Mouse (Mus musculus) CH12.LX (cell line): ENCODE measurements around the gene Hunk. TPM values are rescaled to one million over a fixed set of nuclear protein-coding genes. Genes with fewer than 3 reads are reported as not detected.

ENCODE experiments used
- DNase-seq: peaks from one replicate; pipeline ENCODE4 v3.0.0-alpha.2; 2013; ENCODE audit errors: extremely low read depth
- H3K27ac ChIP-seq: 2 replicates; pipeline ENCODE4 v1.5.1; 2012; ENCODE audit warnings: low read depth, mild to moderate bottlenecking, control low read depth, moderate library complexity; ENCODE audit not compliant: insufficient read depth
- H3K27me3 ChIP-seq: replicated peaks from 2 replicates; pipeline ENCODE3; 2012; ENCODE audit warnings: inconsistent platforms
- H3K36me3 ChIP-seq, 2 experiments: replicated peaks in 1 of 2; 2 replicates each; pipeline versions ENCODE3 to v1.6.1; 2012; ENCODE audit warnings: inconsistent platforms in 1 of 2, low read length in 1 of 2, mild to moderate bottlenecking in 1 of 2, mixed read lengths in 1 of 2, moderate library complexity in 1 of 2; ENCODE audit not compliant: control insufficient read depth in 1 of 2, insufficient read depth in 1 of 2
- H3K4me1 ChIP-seq, 2 experiments: 2 replicates each; pipeline ENCODE4 v1.6.1; 2012; ENCODE audit warnings: inconsistent platforms in 1 of 2, moderate library complexity in 1 of 2; ENCODE audit not compliant: insufficient read depth in 2 of 2, control insufficient read depth in 1 of 2
- H3K4me2 ChIP-seq: 2 replicates; pipeline ENCODE4 v1.6.1; 2012; ENCODE audit warnings: low read depth, mild to moderate bottlenecking, control low read depth; ENCODE audit not compliant: poor library complexity, insufficient read depth, severe bottlenecking
- H3K4me3 ChIP-seq, 3 experiments: fragments of 150-350 bp in 1 of 3; sonication (generic) in 1 of 3; replicated peaks in 1 of 3; 2 replicates each; pipeline versions ENCODE3 to v1.5.1; 2011 to 2012; ENCODE audit warnings: low read depth in 2 of 3, low read length in 2 of 3, mild to moderate bottlenecking in 2 of 3, moderate library complexity in 2 of 3, control low read depth in 1 of 3, improper control_type of control experiment in 1 of 3, inconsistent platforms in 1 of 3, mixed read lengths in 1 of 3; ENCODE audit not compliant: poor library complexity in 1 of 3
- H3K79me2 ChIP-seq: replicated peaks from 2 replicates; pipeline ENCODE4 v1.6.1; 2012; ENCODE audit warnings: mild to moderate bottlenecking, moderate library complexity; ENCODE audit not compliant: control insufficient read depth, poor library complexity, insufficient read depth, severe bottlenecking; ENCODE audit errors: extremely low read depth
- H3K9ac ChIP-seq: 2 replicates; pipeline ENCODE4 v1.6.1; 2012; ENCODE audit warnings: low read depth, mild to moderate bottlenecking, control low read depth, moderate library complexity; ENCODE audit not compliant: insufficient read depth
- H3K9me3 ChIP-seq: replicated peaks from 2 replicates; pipeline ENCODE3; 2012; ENCODE audit warnings: low read length, inconsistent platforms, mixed read lengths
- BHLHE40 ChIP-seq: IDR thresholded peaks from 2 replicates; pipeline ENCODE4 v1.6.1; 2011; ENCODE audit warnings: mild to moderate bottlenecking, low read depth, low read length, improper control_type of control experiment
- CTCF ChIP-seq, 2 experiments: IDR thresholded peaks in 1 of 2; conservative IDR thresholded peaks in 1 of 2; 2 replicates each; pipeline ENCODE4 v1.5.1; 2011 to 2012; ENCODE audit warnings: low read depth in 2 of 2, low read length in 2 of 2, improper control_type of control experiment in 1 of 2, inconsistent platforms in 1 of 2, mild to moderate bottlenecking in 1 of 2, moderate library complexity in 1 of 2
- ELF1 ChIP-seq: IDR thresholded peaks from 2 replicates; pipeline ENCODE4 v1.6.1; 2014; ENCODE audit warnings: low read depth, mild to moderate bottlenecking, inconsistent platforms, low read length, improper control_type of control experiment
- KAT2A ChIP-seq: IDR thresholded peaks from 2 replicates; pipeline ENCODE4 v1.6.1; 2012; ENCODE audit warnings: low read length, improper control_type of control experiment, inconsistent platforms; ENCODE audit not compliant: insufficient replicate concordance
- MAFK ChIP-seq: IDR thresholded peaks from 2 replicates; pipeline ENCODE4 v1.6.1; 2011; ENCODE audit warnings: low read length, improper control_type of control experiment; ENCODE audit not compliant: insufficient replicate concordance
- MXI1 ChIP-seq: IDR thresholded peaks from 2 replicates; pipeline ENCODE4 v1.6.1; 2011; ENCODE audit warnings: mild to moderate bottlenecking, low read depth, low read length, improper control_type of control experiment
- NELFE ChIP-seq: IDR thresholded peaks from 2 replicates; pipeline ENCODE4 v1.6.1; 2011; ENCODE audit warnings: low read depth, low read length, improper control_type of control experiment
- PAX5 ChIP-seq: IDR thresholded peaks from 2 replicates; pipeline ENCODE4 v1.6.1; 2012; ENCODE audit warnings: low read length, inconsistent platforms, mixed read lengths
- POLR2A ChIP-seq: IDR thresholded peaks from 2 replicates; pipeline ENCODE4 v1.6.1; 2011; ENCODE audit warnings: low read depth, mild to moderate bottlenecking, improper control_type of control experiment, low read length
- RAD21 ChIP-seq: IDR thresholded peaks from 2 replicates; pipeline ENCODE4 v1.6.1; 2011; ENCODE audit warnings: low read depth, mild to moderate bottlenecking, low read length, improper control_type of control experiment, moderate library complexity
- SIN3A ChIP-seq: IDR thresholded peaks from 2 replicates; pipeline ENCODE4 v1.6.1; 2012; ENCODE audit warnings: low read length, improper control_type of control experiment, inconsistent platforms
- SMC3 ChIP-seq: IDR thresholded peaks from 2 replicates; pipeline ENCODE4 v1.6.1; 2011; ENCODE audit warnings: low read depth, low read length, improper control_type of control experiment
- TBP ChIP-seq: conservative IDR thresholded peaks from 2 replicates; pipeline ENCODE4 v1.6.1; 2011; ENCODE audit warnings: low read depth, low read length, improper control_type of control experiment
- TCF12 ChIP-seq: IDR thresholded peaks from 2 replicates; pipeline ENCODE4 v1.6.1; 2014; ENCODE audit warnings: low read depth, mild to moderate bottlenecking, inconsistent platforms, low read length, improper control_type of control experiment
- UBTF ChIP-seq: IDR thresholded peaks from 2 replicates; pipeline ENCODE4 v1.6.1; 2012; ENCODE audit warnings: low read depth, mild to moderate bottlenecking, inconsistent platforms, low read length, improper control_type of control experiment, moderate library complexity
- ZC3H11A ChIP-seq: IDR thresholded peaks from 2 replicates; pipeline ENCODE4 v1.6.1; 2012; ENCODE audit warnings: low read depth, mild to moderate bottlenecking, inconsistent platforms, low read length, improper control_type of control experiment
- ZNF384 ChIP-seq: IDR thresholded peaks from 2 replicates; pipeline ENCODE4 v1.6.1; 2012; ENCODE audit warnings: low read depth, low read length, improper control_type of control experiment, inconsistent platforms
- dilution Hi-C: fragments of 300-500 bp; cut with MboI; formaldehyde crosslinking; loops from 2 replicates; pipeline ENCODE4 v1.14.3; 2020; ENCODE audit warnings: low sequenced_read_pairs; ENCODE audit not compliant: extremely low pct_unique_long_range_greater_than_20kb, extremely low pct_ligation_motif_present
- in situ Hi-C: fragments of 300-500 bp; cut with MboI; formaldehyde crosslinking; loops from 3 replicates; pipeline ENCODE4 v1.14.3; 2019; ENCODE audit warnings: low sequenced_read_pairs, low pct_ligation_motif_present, low pct_unique_long_range_greater_than_20kb, mixed read lengths
- polyA plus RNA-seq: library from polyadenylated mRNA; unstranded; fragments of >175 nt; gene quantifications from 2 replicates; pipeline ENCODE4 v1.2.1, GENCODE M21; 2012; ENCODE audit warnings: low read depth; ENCODE audit not compliant: insufficient read length
- total RNA-seq, 2 experiments: library from RNA; depleted of rRNA; stranded (reverse); fragments of 300-350 nt in 1 of 2; fragments of >200 nt in 1 of 2; gene quantifications; 2 replicates each; pipeline ENCODE4 v1.2.3; 2012 to 2014

Hunk gene
- total and polyA plus RNA-seq, 3 experiments, result not detected

- TF ChIP-seq SIN3A, result no peak
- no peak for TF ChIP-seq NELFE
- no peak for TF ChIP-seq POLR2A
- TF ChIP-seq ELF1, result no peak
- TF ChIP-seq PAX5, result no peak
- no peak for TF ChIP-seq UBTF
- TF ChIP-seq MXI1, result no peak
- TF ChIP-seq MAFK, result no peak
- TF ChIP-seq SMC3, result no peak
- no peak for TF ChIP-seq TCF12
- TF ChIP-seq ZNF384, result no peak
- no peak for TF ChIP-seq ZC3H11A
- no peak overlapping the region for H3K9ac ChIP-seq
- H3K4me1 ChIP-seq, result no peaks in the 10 kb centered on the region
- dilution Hi-C loops (no loop called here), in situ Hi-C loops (no loop called here)
- no peaks in the 10 kb centered on the region for H3K79me2 ChIP-seq
- no peak overlapping the region for H3K27ac ChIP-seq
- no peaks in the 10 kb centered on the region for H3K36me3 ChIP-seq
- no peak overlapping the region for H3K4me2 ChIP-seq
- DNase-seq, result no peak
- peaks cover 46% of the 10 kb centered on the region for H3K27me3 ChIP-seq
- H3K9me3 ChIP-seq, result peaks cover 48% of the 10 kb centered on the region
- no peak overlapping the region for H3K4me3 ChIP-seq
Measured at GRCm38 (mm10) chr16:90412096-90413082, 26.6 kb downstream of the Hunk start.

DNA sequence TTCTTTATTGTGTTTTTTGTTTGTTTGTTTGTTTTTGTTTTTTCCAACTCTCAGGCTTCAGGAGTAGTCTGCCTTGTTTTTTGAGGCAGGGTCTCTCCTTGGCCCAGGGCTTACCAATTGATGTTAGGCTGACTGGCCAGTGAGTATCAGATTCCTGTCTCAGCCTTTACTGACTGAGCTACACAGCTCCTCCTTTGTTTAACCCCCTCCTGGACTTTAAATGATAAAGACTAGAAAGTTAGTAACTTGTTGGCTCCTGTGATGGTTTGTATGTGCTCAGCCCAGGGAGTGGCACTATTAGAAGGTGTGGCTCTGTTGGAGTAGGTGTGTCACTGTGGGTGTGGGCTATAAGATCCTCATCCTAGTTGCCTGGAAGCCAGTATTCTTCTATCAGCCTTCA lies 30.8 kb downstream of the Hunk start:
- no peaks in the 10 kb centered on the region for H3K36me3 ChIP-seq
- H3K79me2 ChIP-seq, result no peaks in the 10 kb centered on the region
- no peaks in the 10 kb centered on the region for H3K4me1 ChIP-seq
- TF ChIP-seq KAT2A (no peak), POLR2A (no peak), RAD21 (no peak), BHLHE40 (no peak), CTCF (conservative IDR thresholded peaks at IDR 0.05 in 1 of 2, IDR thresholded peaks at IDR 0.05 in 1 of 2; ENCODE audit: low read depth in 2 of 2, low read length in 2 of 2) (no peak), NELFE (no peak), SMC3 (no peak), TBP (no peak)
- no peak for DNase-seq
- H3K27ac ChIP-seq, result no peak overlapping the region
- in situ Hi-C loops, result no loop called here
- H3K4me2 ChIP-seq, result no peak overlapping the region
- dilution Hi-C loops, result no loop called here
- H3K27me3 ChIP-seq, result peaks cover 36% of the 10 kb centered on the region
- peaks cover 42% of the 10 kb centered on the region for H3K9me3 ChIP-seq
- H3K4me3 ChIP-seq, result no peak overlapping the region
- H3K9ac ChIP-seq, result no peak overlapping the region
